Mouse (Mus musculus): ENCODE results near the gene Tbrg1. TPM values are rescaled to one million over a fixed set of nuclear protein-coding genes. Genes with fewer than 3 reads are reported as not detected.

Gene Tbrg1
- polyA plus RNA-seq (2015; fragmentation: Nextera tagmentation; extraction: Ambion mirVana): 92.9 and 99.1 TPM in 2 replicates

- Histone ChIP-seq H3K9me3 (replicated peaks) (no peaks in the 10 kb centered on the region), H3K4me2 (peak within 1 kb of the TSS; percentile 77), H3K4me3 (peak within 1 kb of the TSS; percentile 57), H3K27ac (peak within 1 kb of the TSS; percentile 49; the same call in 1 of the 2 replicates), H3K27me3 (no peaks in the 10 kb centered on the region), H3K4me1 (peaks cover 12% of the 10 kb centered on the region), H3K36me3 (ENCODE audit: poor library complexity, severe bottlenecking) (peaks cover 25% of the 10 kb centered on the region), H3K9ac (peak within 1 kb of the TSS; percentile 71)
- ATAC-seq: peak; percentile 90
- WGBS: under 1% methylated on average over 36 of the region's 36 CpGs
Measured at GRCm38 (mm10) chr9:37656931-37657481, at the start of gene Tbrg1. Gene Tbrg1, minus strand, starts transcription at chr9:37657312.

- Histone ChIP-seq H3K4me1 (no peaks in the 10 kb centered on the region), H3K4me3 (no peak overlapping the region), H3K4me2 (no peak overlapping the region), H3K9me3 (replicated peaks) (no peaks in the 10 kb centered on the region), H3K9ac (no peak overlapping the region), H3K36me3 (ENCODE audit: poor library complexity, severe bottlenecking) (no peaks in the 10 kb centered on the region), H3K27ac (no peak overlapping the region), H3K27me3 (no peaks in the 10 kb centered on the region)
- 0 out of 2 replicates have a peak, but pooled peaks have one; percentile 41 for ATAC-seq
- 32% methylated on average over 5 of the region's 5 CpGs for WGBS
Measured at GRCm38 (mm10) chr9:37689970-37690686, 33.0 kb upstream of the Tbrg1 start.

GRCm38 (mm10) chr9:37687941-37688303, 30.8 kb upstream of the Tbrg1 start:
- Histone ChIP-seq H3K9me3 (replicated peaks) (no peaks in the 10 kb centered on the region), H3K9ac (no peak overlapping the region), H3K27me3 (no peaks in the 10 kb centered on the region), H3K4me2 (no peak overlapping the region), H3K36me3 (ENCODE audit: poor library complexity, severe bottlenecking) (no peaks in the 10 kb centered on the region), H3K4me1 (no peaks in the 10 kb centered on the region), H3K4me3 (no peak overlapping the region), H3K27ac (no peak overlapping the region)
- ATAC-seq: no peak
- WGBS: 42% methylated on average over 2 of the region's 3 CpGs

- ATAC-seq: peak; percentile 50; the same call in 1 of the 2 replicates
- Histone ChIP-seq H3K9ac (no peak overlapping the region), H3K9me3 (replicated peaks) (no peaks in the 10 kb centered on the region), H3K4me1 (no peaks in the 10 kb centered on the region), H3K4me2 (no peak overlapping the region), H3K4me3 (no peak overlapping the region), H3K27ac (no peak overlapping the region), H3K36me3 (ENCODE audit: poor library complexity, severe bottlenecking) (no peaks in the 10 kb centered on the region), H3K27me3 (no peaks in the 10 kb centered on the region)
- WGBS: 62% methylated on average over 3 of the region's 3 CpGs
Measured at GRCm38 (mm10) chr9:37687288-37687940, 30.3 kb upstream of the Tbrg1 start.

GRCm38 (mm10) chr9:37681123-37681522, 24.0 kb upstream of the Tbrg1 start:
- no peaks in the 10 kb centered on the region for H3K4me1 ChIP-seq
- WGBS: 92% methylated on average over 1 of the region's 1 CpGs

GRCm38 (mm10) chr9:37675287-37675686, 18.2 kb upstream of the Tbrg1 start:
- H3K9me3 ChIP-seq (replicated peaks): no peaks in the 10 kb centered on the region
- H3K9ac ChIP-seq: no peak overlapping the region
- no peak overlapping the region for H3K4me3 ChIP-seq
- ATAC-seq: no peak
- H3K27ac ChIP-seq: no peak overlapping the region
- H3K36me3 ChIP-seq (ENCODE audit: poor library complexity, severe bottlenecking): no peaks in the 10 kb centered on the region
- H3K4me2 ChIP-seq: no peak overlapping the region
- no peaks in the 10 kb centered on the region for H3K4me1 ChIP-seq
- WGBS: 81% methylated on average over 4 of the region's 4 CpGs
- no peaks in the 10 kb centered on the region for H3K27me3 ChIP-seq

More at GRCm38 (mm10) chr9:37681123-37681522, 24.0 kb upstream of the Tbrg1 start:
- Histone ChIP-seq H3K36me3 (ENCODE audit: poor library complexity, severe bottlenecking) (no peaks in the 10 kb centered on the region), H3K27ac (no peak overlapping the region), H3K4me2 (no peak overlapping the region), H3K9ac (no peak overlapping the region), H3K4me3 (no peak overlapping the region), H3K27me3 (no peaks in the 10 kb centered on the region), H3K9me3 (replicated peaks) (no peaks in the 10 kb centered on the region)
- ATAC-seq: no peak

- H3K4me3 ChIP-seq: no peak overlapping the region
- no peaks in the 10 kb centered on the region for H3K36me3 ChIP-seq (ENCODE audit: poor library complexity, severe bottlenecking)
- H3K9ac ChIP-seq: no peak overlapping the region
- no peak overlapping the region for H3K27ac ChIP-seq
- no peaks in the 10 kb centered on the region for H3K9me3 ChIP-seq (replicated peaks)
- no peak overlapping the region for H3K4me2 ChIP-seq
- no peak for ATAC-seq
- WGBS: 83% methylated on average over 3 of the region's 3 CpGs
- no peaks in the 10 kb centered on the region for H3K4me1 ChIP-seq
- H3K27me3 ChIP-seq: no peaks in the 10 kb centered on the region
Measured at GRCm38 (mm10) chr9:37670261-37670660, 13.1 kb upstream of the Tbrg1 start.

GRCm38 (mm10) chr9:37669678-37670077, 12.6 kb upstream of the Tbrg1 start:
- H3K4me2 ChIP-seq: no peak overlapping the region
- no peak overlapping the region for H3K27ac ChIP-seq
- H3K9me3 ChIP-seq (replicated peaks): no peaks in the 10 kb centered on the region
- H3K4me3 ChIP-seq: no peak overlapping the region
- H3K4me1 ChIP-seq: no peaks in the 10 kb centered on the region
- H3K9ac ChIP-seq: no peak overlapping the region
- no peak for ATAC-seq
- H3K27me3 ChIP-seq: no peaks in the 10 kb centered on the region
- no peaks in the 10 kb centered on the region for H3K36me3 ChIP-seq (ENCODE audit: poor library complexity, severe bottlenecking)
- WGBS: 81% methylated on average over 4 of the region's 4 CpGs

GRCm38 (mm10) chr9:37669115-37669514, 12.0 kb upstream of the Tbrg1 start, which contains the start of gene Panx3:
Gene Panx3, minus strand, starts transcription at chr9:37669235.
- Histone ChIP-seq H3K27me3 (no peaks in the 10 kb centered on the region), H3K27ac (no peak within 1 kb of the TSS), H3K36me3 (ENCODE audit: poor library complexity, severe bottlenecking) (no peaks in the 10 kb centered on the region), H3K9me3 (replicated peaks) (no peaks in the 10 kb centered on the region), H3K4me2 (no peak within 1 kb of the TSS), H3K4me3 (no peak within 1 kb of the TSS), H3K4me1 (no peaks in the 10 kb centered on the region), H3K9ac (no peak within 1 kb of the TSS)
- no peak for ATAC-seq
- WGBS: 68% methylated on average over 6 of the region's 6 CpGs

- Histone ChIP-seq H3K4me3 (no peak overlapping the region), H3K27ac (no peak overlapping the region), H3K9me3 (replicated peaks) (no peaks in the 10 kb centered on the region), H3K4me2 (no peak overlapping the region), H3K9ac (no peak overlapping the region), H3K4me1 (no peaks in the 10 kb centered on the region), H3K36me3 (ENCODE audit: poor library complexity, severe bottlenecking) (no peaks in the 10 kb centered on the region), H3K27me3 (no peaks in the 10 kb centered on the region)
- WGBS: 82% methylated on average over 7 of the region's 7 CpGs
- no peak for ATAC-seq
Measured at GRCm38 (mm10) chr9:37666045-37666444, 8.9 kb upstream of the Tbrg1 start.

GRCm38 (mm10) chr9:37664604-37665003, 7.5 kb upstream of the Tbrg1 start:
- 79% methylated on average over 2 of the region's 2 CpGs for WGBS
- Histone ChIP-seq H3K36me3 (ENCODE audit: poor library complexity, severe bottlenecking) (no peaks in the 10 kb centered on the region), H3K4me3 (no peak overlapping the region), H3K9me3 (replicated peaks) (no peaks in the 10 kb centered on the region), H3K9ac (no peak overlapping the region), H3K27me3 (no peaks in the 10 kb centered on the region), H3K27ac (no peak overlapping the region), H3K4me2 (no peak overlapping the region), H3K4me1 (no peaks in the 10 kb centered on the region)
- ATAC-seq: no peak

- H3K9me3 ChIP-seq (replicated peaks): no peaks in the 10 kb centered on the region
- H3K36me3 ChIP-seq (ENCODE audit: poor library complexity, severe bottlenecking): no peaks in the 10 kb centered on the region
- H3K27ac ChIP-seq: no peak overlapping the region
- ATAC-seq: no peak
- H3K9ac ChIP-seq: no peak overlapping the region
- H3K4me2 ChIP-seq: no peak overlapping the region
- H3K27me3 ChIP-seq: no peaks in the 10 kb centered on the region
- no peaks in the 10 kb centered on the region for H3K4me1 ChIP-seq
- WGBS: 92% methylated on average over 1 of the region's 1 CpGs
- H3K4me3 ChIP-seq: no peak overlapping the region
Measured at GRCm38 (mm10) chr9:37663210-37663609, 6.1 kb upstream of the Tbrg1 start.

All from forebrain, embryonic 13.5 days (tissue).